Mouse (Mus musculus): ENCODE measurements at regions not wholly inside any gene's neighbourhood (a gene's known extent, or its start where the extent isn't known, plus 50 kb on each side); places are given as distances from the start of the nearest gene placed in this dataset.

- Histone ChIP-seq H3K4me1 (replicated peaks; ENCODE audit: control insufficient read depth, insufficient read depth, low read length) (peaks cover 6% of the 10 kb centered on the region; the same call in 1 of the 2 replicates), H3K36me3 (replicated peaks; ENCODE audit: control insufficient read depth, insufficient read depth) (no peaks in the 10 kb centered on the region), H3K27me3 (ENCODE audit: control insufficient read depth, insufficient read depth, low read length) (no peaks in the 10 kb centered on the region), H3K9me3 (ENCODE audit: control insufficient read depth, low read length) (no peaks in the 10 kb centered on the region), H3K4me2 (replicated peaks) (no peak overlapping the region), H3K4me3 (replicated peaks; ENCODE audit: low read length) (no peak overlapping the region), H3K9ac (no peak overlapping the region), H3K27ac (no peak overlapping the region)
- no peak for ATAC-seq (ENCODE audit: low FRiP score)
- DNase-seq (ENCODE audit: low spot score): no peak
- WGBS: 95% methylated on average over 15 of the region's 15 CpGs
These were observed 55.2 kb upstream of the Parp11 start for GRCm38 (mm10) chr6:127391258-127392011.

DNA sequence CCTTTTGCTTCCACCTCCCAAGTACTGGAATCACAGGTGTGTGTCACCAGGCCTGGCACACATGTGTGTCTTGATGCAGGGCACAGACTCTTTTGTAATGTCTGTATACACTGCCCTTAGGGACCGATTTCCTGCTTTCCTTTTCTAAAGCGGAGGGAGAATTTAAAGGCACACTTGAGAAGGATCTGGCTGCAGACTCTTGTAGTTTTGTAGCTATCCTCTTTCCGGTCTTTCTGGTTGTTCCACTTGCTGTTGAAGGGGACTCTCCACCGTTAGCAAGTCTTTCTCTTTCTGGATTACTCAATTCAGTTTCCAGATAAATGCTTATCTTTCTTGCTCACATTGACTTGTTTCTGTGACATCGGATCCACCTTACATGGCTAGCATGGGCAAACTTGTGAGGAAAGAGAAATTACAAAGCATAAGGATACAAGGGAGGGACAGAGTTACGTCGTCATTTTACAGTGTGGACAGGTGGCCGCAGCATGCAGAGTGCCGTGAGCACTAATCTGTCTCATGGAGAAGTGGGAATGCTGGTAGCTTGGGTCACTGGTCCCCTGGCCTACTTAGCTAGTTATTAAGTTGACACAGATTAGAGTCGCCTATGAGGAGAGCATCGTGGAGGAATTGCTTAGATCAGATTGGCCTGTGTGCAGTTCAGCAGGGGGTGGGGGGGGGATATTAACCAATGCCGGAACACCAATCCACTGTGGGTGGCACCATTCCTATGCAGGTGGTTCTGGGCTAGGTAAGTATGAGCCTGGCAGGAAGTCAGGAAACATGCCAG, 54.4 kb upstream of the Parp11 start:
- ATAC-seq (ENCODE audit: low FRiP score) (no peak), DNase-seq (ENCODE audit: low spot score) (no peak)
- H3K4me1 ChIP-seq (replicated peaks; ENCODE audit: control insufficient read depth, insufficient read depth, low read length): peaks cover 6% of the 10 kb centered on the region; the same call in 1 of the 2 replicates
- no peak overlapping the region for H3K27ac ChIP-seq
- H3K9me3 ChIP-seq (ENCODE audit: control insufficient read depth, low read length): no peaks in the 10 kb centered on the region
- H3K4me3 ChIP-seq (replicated peaks; ENCODE audit: low read length): no peak overlapping the region
- H3K27me3 ChIP-seq (ENCODE audit: control insufficient read depth, insufficient read depth, low read length): no peaks in the 10 kb centered on the region
- WGBS: 90% methylated on average over 12 of the region's 12 CpGs
- no peaks in the 10 kb centered on the region for H3K36me3 ChIP-seq (replicated peaks; ENCODE audit: control insufficient read depth, insufficient read depth)
- H3K4me2 ChIP-seq (replicated peaks): no peak overlapping the region
- no peak overlapping the region for H3K9ac ChIP-seq

DNA sequence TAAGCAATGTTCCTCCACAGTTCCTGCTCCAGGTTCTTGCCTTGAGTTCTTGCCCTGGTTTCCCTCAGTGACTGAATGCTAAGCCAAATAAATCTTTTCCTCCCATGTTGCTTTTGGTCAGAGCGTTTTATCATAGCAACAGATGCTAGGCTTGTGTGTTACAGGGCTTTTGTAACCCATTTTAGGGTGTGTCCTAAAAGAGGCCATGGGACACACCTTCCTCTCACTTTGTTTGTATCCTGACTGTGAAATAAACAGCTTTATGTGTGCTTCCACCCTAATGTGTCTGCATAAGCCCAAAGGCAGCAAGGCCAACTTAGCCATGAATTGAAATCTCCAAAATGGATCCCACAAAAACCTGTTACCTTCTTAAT, 53.9 kb upstream of the Parp11 start:
- ATAC-seq (ENCODE audit: low FRiP score): no peak
- 87% methylated on average over 1 of the region's 1 CpGs for WGBS
- H3K9ac ChIP-seq: no peak overlapping the region

GRCm38 (mm10) chr6:127393907-127394600, 52.6 kb upstream of the Parp11 start:
- DNase-seq (ENCODE audit: low spot score): no peak
- Histone ChIP-seq H3K4me2 (replicated peaks) (no peak overlapping the region), H3K36me3 (replicated peaks; ENCODE audit: control insufficient read depth, insufficient read depth) (no peaks in the 10 kb centered on the region), H3K27ac (no peak overlapping the region), H3K9me3 (ENCODE audit: control insufficient read depth, low read length) (no peaks in the 10 kb centered on the region), H3K4me3 (replicated peaks; ENCODE audit: low read length) (no peak overlapping the region), H3K4me1 (replicated peaks; ENCODE audit: control insufficient read depth, insufficient read depth, low read length) (peaks cover 6% of the 10 kb centered on the region; the same call in 1 of the 2 replicates), H3K9ac (peak overlapping the region; percentile 17; the same call in 1 of the 2 replicates), H3K27me3 (ENCODE audit: control insufficient read depth, insufficient read depth, low read length) (no peaks in the 10 kb centered on the region)
- peak; percentile 59; the same call in 1 of the 2 replicates for ATAC-seq (ENCODE audit: low FRiP score)
- WGBS: 20% methylated on average over 9 of the region's 9 CpGs

More for the DNA sequence above, 53.9 kb upstream of the Parp11 start:
- H3K4me1 ChIP-seq (replicated peaks; ENCODE audit: control insufficient read depth, insufficient read depth, low read length): peaks cover 6% of the 10 kb centered on the region; the same call in 1 of the 2 replicates
- no peaks in the 10 kb centered on the region for H3K36me3 ChIP-seq (replicated peaks; ENCODE audit: control insufficient read depth, insufficient read depth)
- no peak overlapping the region for H3K4me3 ChIP-seq (replicated peaks; ENCODE audit: low read length)
- no peak for DNase-seq (ENCODE audit: low spot score)
- no peak overlapping the region for H3K4me2 ChIP-seq (replicated peaks)
- H3K27ac ChIP-seq: no peak overlapping the region
- no peaks in the 10 kb centered on the region for H3K27me3 ChIP-seq (ENCODE audit: control insufficient read depth, insufficient read depth, low read length)
- no peaks in the 10 kb centered on the region for H3K9me3 ChIP-seq (ENCODE audit: control insufficient read depth, low read length)

Measured in hindbrain, embryonic 14.5 days (tissue).